Mouse (Mus musculus) Muller cell, postnatal 12 days (primary cell): ENCODE measurements around the gene Snupn.
"Not testable (repeated sequence)": the region's sequence is repeated elsewhere in the genome, so short reads cannot be mapped to it uniquely, and the experiment has no call there.

Source experiments
- DNase-seq: peaks from one replicate; pipeline ENCODE4 v3.0.0-alpha.2; 2015; ENCODE audit errors: inconsistent ontology term

The Snupn gene

DNA sequence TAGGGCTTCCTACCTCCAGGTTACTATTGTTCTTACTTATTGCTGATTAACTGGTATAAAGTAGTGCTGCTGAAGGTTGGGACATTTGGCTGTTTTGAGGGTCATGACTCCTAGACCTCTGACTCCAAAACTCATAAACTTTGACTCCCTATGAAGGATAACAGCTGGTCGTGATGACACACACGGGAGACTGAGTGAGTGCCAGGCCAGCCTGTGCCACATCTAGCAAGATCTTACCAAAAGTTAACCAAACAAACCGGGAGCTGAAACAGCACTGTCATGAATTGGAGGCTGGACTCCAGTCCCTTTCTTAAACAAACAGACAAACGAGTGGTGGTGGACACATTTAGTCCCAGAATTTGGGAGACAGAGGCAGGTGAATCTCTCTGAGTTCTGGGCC is 21.2 kb upstream of the Snupn start:
- no peak for DNase-seq

DNA sequence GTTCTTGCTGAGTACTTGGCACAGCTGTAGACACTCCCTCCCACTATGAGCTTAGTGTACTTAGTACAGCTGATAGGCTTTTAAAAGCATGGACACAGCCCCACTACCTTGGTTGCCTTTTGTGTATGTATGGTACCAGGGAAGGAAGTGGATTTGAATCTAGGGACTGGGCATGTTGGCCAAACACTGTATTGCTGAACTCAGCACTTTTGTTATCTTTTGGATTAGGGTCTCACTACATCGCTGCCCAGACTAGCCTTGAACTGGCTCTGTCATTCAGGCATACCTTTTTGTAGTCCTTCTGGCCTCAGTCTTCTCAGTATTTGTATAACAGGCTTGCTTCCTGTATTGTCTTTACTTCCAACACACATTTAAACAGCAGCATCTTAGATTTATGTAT is 20.1 kb upstream of the Snupn start:
- DNase-seq, result no peak

DNA sequence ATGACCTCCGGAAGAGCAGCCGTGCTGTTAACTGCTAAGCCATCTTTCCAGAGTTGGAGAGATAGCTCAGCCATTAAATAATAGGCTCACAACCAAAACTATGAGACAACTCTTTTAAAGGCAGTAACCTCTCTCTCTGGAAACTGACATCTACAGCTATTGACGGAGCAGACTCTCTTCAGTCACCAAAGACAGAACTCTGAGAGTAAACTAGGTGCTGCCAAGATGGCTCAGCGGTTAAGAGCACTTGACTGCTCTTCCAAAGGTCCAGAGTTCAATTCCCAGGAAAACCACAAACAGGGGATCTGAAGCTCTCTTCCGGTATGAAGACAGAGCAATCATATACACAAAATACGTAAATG is 13.8 kb upstream of the Snupn start:
- no peak for DNase-seq

DNA sequence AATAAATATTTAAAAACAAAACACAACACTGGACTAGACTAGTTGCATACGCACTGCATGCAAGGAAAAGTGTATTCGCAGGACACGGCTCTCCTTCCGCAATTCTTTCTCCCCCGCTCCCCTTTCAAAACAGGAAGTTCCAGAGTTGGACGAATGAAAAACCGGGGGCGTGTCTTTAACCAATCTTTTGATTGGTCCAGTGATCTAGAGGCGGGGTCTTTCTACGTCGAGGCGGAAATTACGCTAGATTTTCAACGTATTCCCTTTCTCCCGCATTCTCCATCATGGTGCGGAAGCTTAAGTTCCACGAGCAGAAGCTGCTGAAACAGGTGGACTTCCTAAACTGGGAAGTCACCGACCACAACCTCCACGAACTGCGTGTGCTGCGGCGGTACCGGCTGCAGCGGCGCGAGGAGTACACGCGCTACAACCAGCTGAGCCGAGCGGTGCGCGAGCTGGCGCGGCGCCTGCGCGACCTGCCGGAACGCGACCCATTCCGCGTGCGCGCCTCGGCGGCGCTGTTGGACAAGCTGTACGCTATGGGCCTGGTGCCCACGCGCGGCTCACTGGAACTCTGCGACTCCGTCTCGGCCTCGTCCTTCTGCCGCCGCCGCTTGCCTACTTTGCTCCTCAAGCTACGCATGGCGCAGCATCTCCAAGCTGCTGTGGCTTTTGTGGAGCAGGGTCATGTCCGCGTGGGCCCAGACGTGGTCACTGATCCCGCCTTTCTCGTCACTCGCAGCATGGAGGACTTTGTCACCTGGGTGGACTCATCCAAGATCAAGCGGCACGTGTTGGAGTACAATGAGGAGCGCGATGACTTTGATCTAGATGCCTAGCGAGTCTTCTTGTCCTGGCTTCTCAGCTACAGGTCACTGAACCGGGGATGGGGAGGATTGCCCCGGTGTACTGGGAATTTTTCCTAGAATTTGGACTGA is 13.2 kb upstream of the Snupn start, which contains the start of gene Imp3:
TSS of gene Imp3 (plus strand) at position 253 of the 938 bp plus-strand sequence.
- DNase-seq, result peak; percentile 93

DNA sequence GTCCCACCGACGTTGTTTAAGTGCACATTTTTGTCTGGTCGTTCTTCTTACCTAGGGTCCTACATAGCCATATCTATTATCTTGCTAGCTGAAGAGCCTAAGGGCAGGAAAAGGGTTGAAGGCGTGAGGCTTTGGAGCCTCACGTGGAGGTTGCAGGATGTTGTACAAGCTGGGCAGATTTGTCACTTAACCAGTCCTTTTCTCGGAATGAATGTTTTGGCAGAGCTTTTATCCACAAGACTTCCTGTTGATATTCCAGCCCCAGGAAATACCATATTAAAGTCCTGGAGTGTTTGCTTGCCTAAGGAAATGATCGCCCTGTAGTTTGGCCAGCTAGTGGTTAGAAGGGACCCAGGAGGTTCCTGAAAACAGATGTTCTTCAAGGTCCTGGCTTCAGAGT is 12.3 kb upstream of the Snupn start:
- DNase-seq, result peak; percentile 38

DNA sequence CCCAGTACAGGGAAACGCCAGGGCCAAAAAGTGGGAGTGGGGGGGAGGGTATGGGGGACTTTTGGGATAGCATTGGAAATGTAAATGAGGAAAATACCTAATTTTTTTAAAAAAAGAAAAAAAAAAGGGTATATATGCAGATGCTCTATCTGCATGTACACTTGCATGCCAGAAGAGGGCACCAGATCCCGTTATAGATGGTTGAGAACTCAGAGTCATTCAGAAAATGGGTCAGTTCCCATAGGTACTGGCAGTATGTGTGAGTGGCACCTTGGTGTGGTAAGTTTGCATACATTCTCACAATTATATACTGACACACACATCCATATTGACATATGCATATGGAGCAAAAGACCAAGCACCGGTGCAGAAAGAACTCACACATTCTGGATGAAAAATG is 3.2 kb upstream of the Snupn start:
- not testable (repeated sequence) for DNase-seq

DNA sequence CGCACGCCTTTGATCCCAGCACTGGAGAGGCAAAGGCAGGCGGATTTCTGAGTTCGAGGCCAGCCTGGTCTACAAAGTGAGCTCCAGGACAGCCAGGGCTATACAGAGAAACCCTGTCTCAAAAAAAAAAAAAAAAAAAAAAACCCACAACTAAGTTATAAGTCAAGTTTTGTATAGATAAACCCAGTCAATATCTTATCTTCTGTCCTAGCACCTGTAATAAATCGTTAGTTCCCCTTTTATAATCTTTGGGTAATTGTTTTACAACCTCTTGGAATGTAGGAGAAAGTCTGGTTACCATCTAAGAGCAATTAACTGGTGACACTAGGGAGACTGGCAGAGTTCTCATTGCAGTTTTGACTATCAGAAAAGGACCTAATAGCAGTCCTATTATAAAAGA is 2.0 kb upstream of the Snupn start:
- DNase-seq, result not testable (repeated sequence)

DNA sequence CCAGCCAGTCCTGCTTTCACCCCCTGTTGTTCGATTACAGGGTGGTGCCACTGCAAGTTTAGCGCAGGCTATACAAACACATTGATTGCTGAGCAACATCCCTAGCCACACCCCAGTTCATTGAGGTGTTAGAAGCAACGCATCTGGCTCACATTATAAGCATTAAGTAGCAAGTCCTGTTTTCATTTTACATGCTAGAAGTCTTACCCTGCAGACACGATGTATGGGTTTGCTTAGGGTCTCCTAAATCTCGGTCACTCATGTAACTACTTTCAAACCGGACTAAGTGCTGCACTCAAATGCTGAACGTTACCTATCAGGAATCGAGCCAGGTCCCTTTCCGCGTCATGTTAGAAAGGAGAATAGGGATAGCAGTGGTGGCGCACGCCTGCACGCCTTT is 911 bp upstream of the Snupn start:
- DNase-seq, result no peak

DNA sequence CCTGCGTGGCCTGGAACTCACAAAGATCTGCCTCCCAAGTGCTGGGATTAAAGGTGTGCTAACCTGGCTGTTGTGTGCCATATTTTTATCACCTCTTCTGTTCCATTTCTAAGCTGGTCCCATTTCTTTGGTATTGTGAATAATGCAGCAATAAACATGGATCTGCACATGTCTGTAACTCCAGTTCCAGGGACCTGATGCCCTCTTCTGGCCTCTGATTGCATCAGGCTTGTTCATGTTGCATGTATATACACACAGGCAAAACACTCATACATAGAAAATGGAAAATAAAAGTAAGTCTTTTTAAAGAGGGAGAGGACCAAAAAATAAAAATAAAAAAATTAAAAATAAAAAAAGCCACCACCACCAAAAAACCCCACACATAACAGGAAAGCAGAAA is 2.9 kb downstream of the Snupn start:
- DNase-seq, result no peak

DNA sequence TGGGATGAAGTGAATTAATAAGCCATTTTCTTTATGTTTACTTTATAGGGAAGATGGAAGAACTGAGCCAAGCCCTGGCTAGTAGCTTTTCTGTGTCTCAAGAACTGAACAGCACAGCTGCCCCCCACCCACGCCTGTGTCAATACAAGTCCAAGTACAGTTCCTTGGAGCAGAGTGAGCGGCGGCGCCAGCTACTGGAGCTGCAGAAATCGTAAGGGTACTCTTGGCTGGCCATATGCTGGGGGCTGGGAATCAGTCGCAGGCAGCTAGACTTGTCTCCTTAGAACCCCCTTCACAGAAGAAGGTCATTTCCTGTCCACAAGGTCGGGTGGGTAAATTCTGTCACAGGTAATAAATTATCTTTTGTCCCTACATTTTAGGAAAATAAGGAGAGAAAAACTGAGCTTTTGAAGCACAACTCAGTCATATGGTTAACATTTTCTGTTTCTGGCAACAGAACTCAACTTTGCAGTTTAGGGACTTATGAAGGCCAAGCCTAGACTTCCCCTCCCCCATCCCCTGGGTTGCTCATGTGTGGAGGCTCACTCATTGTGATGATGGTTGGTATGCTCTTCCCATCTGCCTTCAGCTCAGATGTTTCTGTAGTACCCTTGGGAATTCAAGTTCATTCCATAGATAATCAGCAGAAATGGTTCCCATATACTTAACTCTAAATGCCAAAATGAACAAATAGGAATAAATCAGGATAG is 6.4 kb downstream of the Snupn start:
- DNase-seq, result no peak

DNA sequence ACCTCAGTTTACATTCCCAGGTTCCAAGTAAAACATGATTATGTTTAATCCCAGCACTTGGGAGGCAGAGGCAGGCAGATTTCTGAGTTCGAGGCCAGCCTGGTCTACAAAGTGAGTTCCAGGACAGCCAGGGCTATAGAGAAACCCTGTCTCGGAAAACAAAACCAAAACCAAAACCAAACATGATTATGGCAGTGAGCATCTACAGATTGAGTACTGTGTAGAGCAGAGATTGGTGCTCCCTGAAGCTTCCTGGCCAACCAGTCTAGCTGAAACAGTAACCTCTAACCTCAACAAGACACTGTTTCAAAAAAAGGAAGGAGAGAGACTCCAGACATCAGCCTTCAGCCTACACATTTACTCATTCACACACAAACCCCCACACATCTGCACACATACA is 8.0 kb downstream of the Snupn start:
- no peak for DNase-seq

DNA sequence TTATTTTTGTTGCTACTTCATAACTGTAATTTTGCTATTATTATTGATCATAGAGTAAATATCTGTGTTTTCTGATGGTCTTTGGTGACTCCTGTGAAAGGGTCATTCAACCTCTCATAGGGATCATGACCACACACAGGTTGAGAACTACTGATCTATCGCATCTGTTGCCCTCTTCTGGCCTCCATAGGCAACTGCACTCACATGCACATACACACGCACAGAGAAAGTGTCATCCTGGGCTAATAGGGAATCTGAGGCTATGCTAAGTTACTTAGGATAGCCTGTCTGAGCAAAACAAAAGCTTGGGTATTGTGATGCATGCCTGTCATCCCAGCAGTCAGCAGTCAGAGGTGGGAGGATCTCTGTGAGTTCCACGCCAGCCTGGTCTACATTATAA is 10.9 kb downstream of the Snupn start:
- no peak for DNase-seq

DNA sequence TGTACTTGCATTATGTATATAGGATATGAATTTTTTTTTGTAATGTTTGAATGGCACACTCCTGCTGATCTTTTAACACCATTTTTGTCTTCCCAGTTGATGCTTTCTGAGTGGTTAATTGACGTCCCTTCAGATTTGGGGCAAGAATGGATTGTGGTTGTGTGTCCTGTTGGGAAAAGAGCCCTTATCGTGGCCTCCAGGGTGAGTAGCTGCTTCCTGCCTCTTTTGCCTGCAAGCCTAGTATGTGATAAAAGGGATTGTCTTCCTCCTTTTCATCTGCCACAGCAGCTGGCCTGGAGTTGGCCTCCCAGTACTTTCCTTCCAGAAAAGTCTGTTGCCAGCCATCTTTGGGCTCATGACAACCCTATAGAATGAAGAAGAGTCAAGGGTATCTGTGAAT is 19.5 kb downstream of the Snupn start:
- no peak for DNase-seq

DNA sequence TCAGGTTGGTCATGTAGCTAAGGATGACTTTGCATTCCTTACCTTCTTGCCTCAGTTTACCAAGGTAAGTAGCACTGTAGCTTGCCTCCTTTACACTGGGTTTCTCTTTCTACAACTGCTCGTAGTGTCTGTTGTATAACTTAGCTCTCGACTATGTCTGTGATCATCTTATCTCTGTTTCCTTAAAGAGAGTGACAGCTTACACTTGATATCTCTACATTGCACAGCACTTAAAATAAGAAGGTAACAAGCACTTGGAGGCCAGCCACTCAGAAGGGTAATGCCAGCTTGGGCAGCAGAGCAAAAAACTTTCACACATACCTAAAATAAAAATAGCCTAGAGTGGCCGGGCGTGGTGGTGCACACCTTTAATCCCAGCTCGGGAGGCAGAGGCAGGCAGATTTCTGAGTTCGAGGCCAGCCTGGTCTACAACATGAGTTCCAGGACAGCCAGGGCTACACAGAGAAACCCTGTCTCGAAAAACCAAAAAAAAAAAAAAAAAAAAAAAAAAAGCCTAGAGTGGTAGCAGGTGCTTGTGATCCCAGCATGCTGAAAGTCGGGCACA is 23.4 kb downstream of the Snupn start:
- no peak for DNase-seq

DNA sequence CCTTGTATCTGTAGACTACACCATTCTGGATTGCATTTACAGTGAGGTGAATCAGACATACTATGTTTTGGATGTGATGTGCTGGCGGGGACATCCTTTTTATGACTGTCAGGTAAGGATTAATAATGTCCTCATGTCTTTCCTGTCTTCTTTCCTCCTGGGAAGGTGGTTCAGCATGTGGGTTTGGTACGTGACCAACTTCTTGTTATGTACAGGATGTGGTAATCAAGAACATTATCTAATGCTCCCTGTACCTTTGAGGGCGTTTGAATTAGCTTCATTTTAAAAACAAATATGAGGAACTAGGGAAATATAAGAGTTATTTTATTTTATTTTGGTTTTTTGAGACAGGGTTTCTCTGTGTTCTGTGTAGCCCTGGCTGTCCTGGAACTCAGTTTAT is 24.5 kb downstream of the Snupn start:
- DNase-seq, result no peak

DNA sequence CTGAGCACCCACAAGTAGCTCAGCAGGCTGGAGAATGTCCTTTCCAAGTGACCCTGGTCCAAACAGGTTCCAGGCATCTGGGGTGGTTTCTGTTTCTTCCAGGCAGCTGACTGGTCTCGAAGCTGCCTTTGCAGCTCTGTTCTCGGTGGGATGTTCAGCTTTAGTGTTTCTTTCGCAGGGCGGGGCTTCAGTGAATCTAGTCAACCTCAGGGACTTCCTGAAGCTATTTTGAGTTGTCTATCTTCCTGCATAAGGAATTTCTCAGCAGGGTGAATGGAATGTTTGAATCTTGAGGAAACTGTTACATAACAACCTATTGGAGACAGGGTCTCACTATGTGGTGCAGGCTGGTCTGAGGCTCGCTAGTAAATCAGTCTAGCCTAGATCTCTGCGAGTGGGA is 29.5 kb downstream of the Snupn start:
- DNase-seq, result no peak

DNA sequence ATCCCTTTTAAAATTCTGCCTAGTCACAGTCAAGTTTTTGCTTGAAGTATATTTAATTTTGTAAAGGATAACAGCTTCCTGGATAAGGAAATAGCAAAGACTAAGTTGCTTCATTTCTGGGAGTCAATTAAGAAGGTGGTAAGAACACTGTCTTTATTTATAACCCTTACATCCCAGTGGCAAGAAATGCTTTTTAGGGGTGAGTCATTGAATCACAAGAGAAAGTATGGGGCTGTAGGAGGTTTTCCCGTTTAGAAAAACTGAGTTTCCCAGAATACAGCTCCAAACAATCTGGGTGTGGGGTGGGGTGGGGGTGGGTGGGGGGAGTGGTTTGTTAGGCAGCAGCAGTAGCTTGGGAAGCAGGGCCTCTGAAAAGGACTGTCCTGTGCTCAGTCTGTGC is 30.8 kb downstream of the Snupn start:
- no peak for DNase-seq

DNA sequence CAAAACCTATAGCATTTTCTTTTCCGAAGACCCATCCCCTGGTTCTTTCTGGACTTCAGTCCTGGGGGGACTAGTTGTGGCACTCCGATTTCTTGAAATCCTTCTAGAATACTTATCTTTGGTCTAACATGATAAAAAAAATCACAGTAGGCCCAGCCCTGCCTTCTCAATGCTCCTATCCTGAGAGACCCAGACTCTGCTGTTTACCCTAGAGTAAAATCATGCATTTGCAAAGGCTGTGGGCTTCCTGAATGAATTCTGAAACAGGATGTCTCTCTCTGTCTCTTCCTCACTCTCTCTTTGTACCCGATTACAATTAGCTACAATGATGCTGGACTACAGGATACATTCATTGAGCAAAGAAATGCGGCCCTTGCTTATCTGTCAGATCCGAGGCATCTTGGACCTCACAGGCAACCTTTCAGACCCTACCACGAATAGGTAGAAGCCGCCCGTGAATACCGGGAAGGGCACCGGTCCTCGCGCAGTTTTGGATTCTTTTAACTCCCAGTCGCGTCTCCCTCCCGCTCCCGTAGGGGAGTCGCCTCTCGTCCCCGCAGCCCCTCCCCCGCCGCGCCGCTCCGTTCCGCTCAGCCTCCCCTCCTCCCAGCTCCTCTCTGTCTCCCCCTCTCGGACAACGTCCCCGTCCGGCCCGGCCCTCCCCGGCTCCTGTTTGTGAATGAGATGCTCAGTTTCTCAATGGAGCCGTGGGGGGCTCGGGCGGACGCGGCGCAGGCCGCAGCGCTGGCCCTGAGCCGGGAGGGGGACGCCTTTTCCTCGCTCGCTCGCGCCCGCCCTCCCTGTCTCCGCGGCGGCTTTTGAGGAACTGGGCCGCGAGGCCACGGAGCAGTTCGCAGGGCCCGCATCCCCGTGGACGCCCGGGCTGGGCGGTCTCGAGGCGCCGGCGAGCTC is 43.9 kb downstream of the Snupn start, which contains the start of gene Ptpn9:
TSS of gene Ptpn9 (plus strand) at position 638 of the 912 bp plus-strand sequence.
- peak; percentile 97 for DNase-seq

DNA sequence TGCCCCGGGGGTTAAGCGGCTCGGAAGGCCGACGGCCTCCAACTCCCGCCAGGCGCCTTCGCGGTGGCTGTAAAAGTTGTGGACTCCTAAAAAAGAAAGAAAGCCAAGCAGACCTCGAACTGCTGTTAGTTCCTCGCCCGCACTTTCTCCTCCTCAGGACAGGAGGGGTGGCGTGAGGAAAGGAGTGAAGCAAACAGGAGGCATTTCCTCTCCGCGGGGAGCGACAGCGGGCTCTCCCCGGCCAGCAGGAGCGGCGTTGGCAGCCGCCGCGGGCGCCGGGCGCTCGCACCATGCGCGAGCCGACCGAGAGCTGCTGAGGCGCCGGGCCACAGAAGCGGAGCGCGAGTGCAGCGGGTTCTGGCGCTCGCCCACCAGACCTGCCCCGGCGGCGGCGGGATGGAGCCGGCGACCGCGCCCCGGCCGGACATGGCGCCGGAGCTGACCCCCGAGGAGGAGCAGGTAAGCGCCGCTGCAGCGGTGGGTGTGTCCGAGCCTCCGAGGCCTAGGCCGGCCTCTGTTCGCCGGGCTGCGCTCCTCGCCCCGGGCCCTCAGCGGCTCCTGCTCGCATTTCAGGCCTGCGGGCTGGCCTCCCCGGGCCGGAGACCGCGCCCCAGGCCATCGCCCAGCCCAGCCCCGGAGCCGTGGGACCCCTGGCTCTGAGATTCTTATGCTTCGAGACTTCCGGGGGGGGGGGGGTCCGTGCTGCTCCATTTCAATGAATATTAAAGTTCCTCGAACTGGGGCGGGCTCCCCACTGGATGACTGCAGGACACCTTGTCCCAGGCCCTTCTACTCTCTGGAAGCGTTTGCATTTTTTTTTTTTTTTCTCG is 44.7 kb downstream of the Snupn start:
- DNase-seq, result no peak

DNA sequence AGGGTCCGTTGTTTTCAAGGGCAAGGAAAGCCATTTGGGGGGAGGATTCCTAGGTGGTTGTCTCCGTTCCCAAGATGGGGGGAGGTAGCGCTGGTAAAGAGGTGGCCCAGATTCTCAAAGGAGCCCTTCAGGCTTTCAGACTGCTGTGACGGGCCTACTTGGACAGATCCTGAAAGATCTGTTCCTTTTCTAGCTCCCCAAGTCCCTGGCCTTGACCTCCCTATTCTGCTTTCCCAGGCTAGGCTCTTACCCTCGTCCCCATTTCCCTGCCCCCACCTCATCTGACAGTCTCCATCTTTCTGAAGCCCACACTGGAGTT is 45.3 kb downstream of the Snupn start:
- DNase-seq, result peak; percentile 38

DNA sequence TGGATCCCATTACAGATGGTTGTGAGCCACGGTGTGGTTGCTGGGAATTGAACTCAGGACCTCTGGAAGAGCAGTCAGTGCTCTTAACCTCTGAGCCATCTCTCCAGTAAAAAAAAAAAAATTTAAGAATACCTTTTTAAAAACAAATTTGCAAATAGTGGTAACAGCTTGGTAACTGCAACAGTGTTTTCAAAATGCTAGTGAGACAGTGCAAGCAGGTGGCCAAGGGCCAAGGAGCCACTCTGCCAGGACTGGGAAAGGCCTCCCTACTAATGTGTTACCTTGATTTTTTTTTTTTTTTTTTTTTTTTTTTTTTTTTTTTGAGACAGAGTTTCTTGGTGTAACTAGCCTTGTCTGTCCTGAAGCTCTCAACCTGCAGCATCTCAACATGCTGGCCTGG is 46.5 kb downstream of the Snupn start:
- DNase-seq, result not testable (repeated sequence)
